Mouse (Mus musculus) limb, embryonic 10.5 days (tissue): ENCODE data around the gene Ctf2. TPM values are rescaled to one million over a fixed set of nuclear protein-coding genes. Genes with fewer than 3 reads are reported as not detected.

Experiments
- DNase-seq: peaks from one replicate; pipeline ENCODE4 v3.0.0-alpha.2; 2017; ENCODE audit warnings: low spot score
- H3K27ac ChIP-seq: fragments of 300-500 bp; sonication (generic); 2 replicates; pipeline ENCODE4 v1.5.1; 2016; ENCODE audit warnings: mild to moderate bottlenecking
- H3K27me3 ChIP-seq: fragments of 300-500 bp; sonication (generic); 2 replicates; pipeline ENCODE4 v1.6.1; 2016; ENCODE audit warnings: low read depth, mild to moderate bottlenecking; ENCODE audit not compliant: poor library complexity, severe bottlenecking
- H3K36me3 ChIP-seq: fragments of 300-500 bp; sonication (generic); 2 replicates; pipeline ENCODE4 v1.6.1; 2016; ENCODE audit warnings: mild to moderate bottlenecking, moderate library complexity
- H3K4me1 ChIP-seq: fragments of 300-500 bp; sonication (generic); 2 replicates; pipeline ENCODE4 v1.6.1; 2016
- H3K4me3 ChIP-seq: fragments of 300-500 bp; sonication (generic); 2 replicates; pipeline ENCODE4 v1.5.1; 2016; ENCODE audit warnings: mild to moderate bottlenecking, moderate library complexity
- H3K9me3 ChIP-seq: fragments of 300-500 bp; sonication (generic); replicated peaks from 2 replicates; pipeline ENCODE4 v1.6.1; 2016; ENCODE audit warnings: mild to moderate bottlenecking
- WGBS: fragments of 180-500 bp; shearing (Covaris S2); methylation state at CpG from one replicate; pipeline ENCODE4 v1.1.7; 2016; 5-methylcytosine and 5-hydroxymethylcytosine counted together
- polyA plus RNA-seq: library from polyadenylated mRNA; unstranded; fragments of >200 nt; fragmentation: Nextera tagmentation; extraction: Ambion mirVana; gene quantifications from 2 replicates; pipeline ENCODE4 v1.2.1, GENCODE M21; 2016

Ctf2 gene
- polyA plus RNA-seq, 1 experiment from 2014 or later, result 0.73 TPM

GRCm38 (mm10) chr7:127750131-127751127 is 18.5 kb upstream of the Ctf2 start:
- Histone ChIP-seq H3K36me3 (peaks cover 82% of the 10 kb centered on the region), H3K27ac (no peak overlapping the region), H3K4me1 (peaks cover 36% of the 10 kb centered on the region), H3K27me3 (no peaks in the 10 kb centered on the region), H3K9me3 (no peaks in the 10 kb centered on the region), H3K4me3 (0 out of 2 replicates have a peak overlapping the region, but pooled peaks have one; percentile 4)
- 88% methylated on average over 19 of the region's 19 CpGs for WGBS
- no peak for DNase-seq

- peaks cover 35% of the 10 kb centered on the region for H3K4me1 ChIP-seq
- peaks cover 60% of the 10 kb centered on the region for H3K36me3 ChIP-seq
- peak overlapping the region; percentile 97; the same call in 1 of the 2 replicates for H3K27ac ChIP-seq
- no peaks in the 10 kb centered on the region for H3K9me3 ChIP-seq
- 93% methylated on average over 28 of the region's 28 CpGs for WGBS
- no peak for DNase-seq
- H3K4me3 ChIP-seq, result peak overlapping the region; percentile 95
- H3K27me3 ChIP-seq, result no peaks in the 10 kb centered on the region
Observed at GRCm38 (mm10) chr7:127748235-127748560, 16.2 kb upstream of the Ctf2 start.

GRCm38 (mm10) chr7:127747559-127748234 is 15.7 kb upstream of the Ctf2 start:
- Histone ChIP-seq H3K9me3 (no peaks in the 10 kb centered on the region), H3K27me3 (no peaks in the 10 kb centered on the region), H3K27ac (peak overlapping the region; percentile 97), H3K36me3 (peaks cover 55% of the 10 kb centered on the region), H3K4me3 (peak overlapping the region; percentile 95), H3K4me1 (peaks cover 30% of the 10 kb centered on the region)
- WGBS, result 38% methylated on average over 6 of the region's 6 CpGs
- DNase-seq, result no peak

GRCm38 (mm10) chr7:127746494-127747491 is 14.8 kb upstream of the Ctf2 start:
- peak; percentile 78 for DNase-seq
- H3K27ac ChIP-seq, result peak overlapping the region; percentile 97
- under 1% methylated on average over 55 of the region's 62 CpGs for whole genome bisulfite sequencing
- no peaks in the 10 kb centered on the region for H3K27me3 ChIP-seq
- peaks cover 46% of the 10 kb centered on the region for H3K36me3 ChIP-seq
- no peaks in the 10 kb centered on the region for H3K9me3 ChIP-seq
- H3K4me3 ChIP-seq, result peak overlapping the region; percentile 95
- H3K4me1 ChIP-seq, result peaks cover 30% of the 10 kb centered on the region

- H3K27me3 ChIP-seq, result no peaks in the 10 kb centered on the region
- WGBS, result 0% methylated on average over 39 of the region's 39 CpGs
Observed at GRCm38 (mm10) chr7:127745652-127746493, 13.9 kb upstream of the Ctf2 start.

GRCm38 (mm10) chr7:127745251-127745651 is 13.3 kb upstream of the Ctf2 start:
- H3K27ac ChIP-seq, result peak overlapping the region; percentile 97
- peak; percentile 83 for DNase-seq
- peak overlapping the region; percentile 95 for H3K4me3 ChIP-seq
- no peaks in the 10 kb centered on the region for H3K27me3 ChIP-seq
- no peaks in the 10 kb centered on the region for H3K9me3 ChIP-seq
- H3K36me3 ChIP-seq, result peaks cover 31% of the 10 kb centered on the region
- under 1% methylated on average over 19 of the region's 19 CpGs for WGBS
- peaks cover 30% of the 10 kb centered on the region for H3K4me1 ChIP-seq

More at GRCm38 (mm10) chr7:127745652-127746493, 13.9 kb upstream of the Ctf2 start:
- peak; percentile 92 for DNase-seq
- H3K4me1 ChIP-seq, result peaks cover 30% of the 10 kb centered on the region
- H3K4me3 ChIP-seq, result peak overlapping the region; percentile 95
- H3K27ac ChIP-seq, result peak overlapping the region; percentile 97
- H3K9me3 ChIP-seq, result no peaks in the 10 kb centered on the region
- H3K36me3 ChIP-seq, result peaks cover 37% of the 10 kb centered on the region

GRCm38 (mm10) chr7:127744366-127745045 is 12.5 kb upstream of the Ctf2 start, which contains the start of gene Fbxl19:
Fbxl19 (plus strand) TSS chr7:127744543.
- under 1% methylated on average over 26 of the region's 26 CpGs for WGBS
- Histone ChIP-seq H3K27me3 (no peaks in the 10 kb centered on the region), H3K4me3 (peak within 1 kb of the TSS; percentile 95), H3K9me3 (no peaks in the 10 kb centered on the region), H3K27ac (peak within 1 kb of the TSS; percentile 97), H3K4me1 (peaks cover 30% of the 10 kb centered on the region), H3K36me3 (peaks cover 23% of the 10 kb centered on the region)
- peak; percentile 78 for DNase-seq

- no peaks in the 10 kb centered on the region for H3K27me3 ChIP-seq
- H3K4me1 ChIP-seq, result no peaks in the 10 kb centered on the region
- 84% methylated on average over 4 of the region's 4 CpGs for WGBS
- no peak for DNase-seq
- no peaks in the 10 kb centered on the region for H3K9me3 ChIP-seq
- no peak overlapping the region for H3K4me3 ChIP-seq
- no peak overlapping the region for H3K27ac ChIP-seq
- no peaks in the 10 kb centered on the region for H3K36me3 ChIP-seq
Observed at GRCm38 (mm10) chr7:127730170-127730569, 1.8 kb downstream of the Ctf2 start.

- Histone ChIP-seq H3K36me3 (no peaks in the 10 kb centered on the region), H3K4me1 (no peaks in the 10 kb centered on the region), H3K27me3 (no peaks in the 10 kb centered on the region), H3K27ac (no peak overlapping the region), H3K9me3 (no peaks in the 10 kb centered on the region), H3K4me3 (no peak overlapping the region)
- no peak for DNase-seq
- WGBS, result 83% methylated on average over 7 of the region's 7 CpGs
Observed at GRCm38 (mm10) chr7:127727898-127728297, 4.1 kb downstream of the Ctf2 start.

- Histone ChIP-seq H3K27ac (no peak overlapping the region), H3K9me3 (no peaks in the 10 kb centered on the region), H3K4me3 (no peak overlapping the region), H3K36me3 (no peaks in the 10 kb centered on the region), H3K4me1 (no peaks in the 10 kb centered on the region), H3K27me3 (no peaks in the 10 kb centered on the region)
- DNase-seq, result no peak
- 63% methylated on average over 6 of the region's 6 CpGs for WGBS
Observed at GRCm38 (mm10) chr7:127725924-127726323, 6.0 kb downstream of the Ctf2 start.

GRCm38 (mm10) chr7:127725490-127725889 is 6.5 kb downstream of the Ctf2 start:
- H3K4me3 ChIP-seq, result no peak overlapping the region
- no peaks in the 10 kb centered on the region for H3K36me3 ChIP-seq
- no peak overlapping the region for H3K27ac ChIP-seq
- H3K27me3 ChIP-seq, result no peaks in the 10 kb centered on the region
- WGBS, result 47% methylated on average over 2 of the region's 2 CpGs
- H3K4me1 ChIP-seq, result no peaks in the 10 kb centered on the region
- no peaks in the 10 kb centered on the region for H3K9me3 ChIP-seq
- DNase-seq, result no peak
